In the genomic region with DNA sequence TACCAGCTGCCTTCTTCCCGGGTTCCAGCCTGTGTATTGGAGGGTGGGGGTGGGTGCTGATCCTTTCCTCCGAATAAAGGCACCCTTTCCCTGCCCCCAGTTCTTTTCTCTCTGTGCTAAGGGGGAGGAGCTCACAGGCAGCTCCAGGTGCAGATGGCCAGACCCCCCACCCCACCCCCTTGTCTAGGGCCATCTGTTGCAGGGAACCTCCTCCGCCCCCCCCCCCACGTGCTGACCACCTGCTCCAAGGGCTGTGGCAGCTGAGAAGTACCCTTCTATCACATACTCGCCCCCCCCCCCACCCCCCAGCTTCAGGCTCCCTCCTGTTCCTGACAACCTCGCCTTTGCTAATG, we compare ENCODE assay signal across 8 mouse cellular contexts. TPM values are rescaled to one million over a fixed set of nuclear protein-coding genes. Genes with fewer than 3 reads are reported as not detected.
DNase-seq lines count a peak whose midpoint lies in the region; ATAC-seq and TF ChIP-seq lines count a peak whose summit lies in the region.

No protein-coding gene starts in this region.

- H3K27ac ChIP-seq in heart, embryonic 10.5 days, result peak overlapping the region; percentile 92
- peak overlapping the region; percentile 8 for H3K27ac ChIP-seq in ES-E14 (ENCODE audit: insufficient read depth, low read depth, low read length, poor library complexity, severe bottlenecking)
- H3K27ac ChIP-seq in forebrain, postnatal 0 days (ENCODE audit: low read depth, low read length), result peak overlapping the region; percentile 91
- H3K27ac ChIP-seq in midbrain, embryonic 12.5 days (replicated peaks), result peak overlapping the region; percentile 93

- intact Hi-C loops in heart, postnatal 36 days (cut with DNase I), result loop anchor here (2.0 kb wide), 1 partner anchor 27 kb away; no protein-coding TSS in a partner anchor

- H3K9ac ChIP-seq in ES-E14 (ENCODE audit: insufficient read depth, low read depth, low read length, poor library complexity, severe bottlenecking), result peak overlapping the region; percentile 9; the same call in 1 of the 2 replicates
- no peak overlapping the region for H3K9ac ChIP-seq in forebrain, postnatal 0 days
- peak overlapping the region; percentile 5; the same call in 1 of the 2 replicates for H3K9ac ChIP-seq in midbrain, embryonic 12.5 days (replicated peaks)

- peak overlapping the region; percentile 92 for H3K4me3 ChIP-seq in heart, embryonic 10.5 days
- peak overlapping the region; percentile 50 to 84; a peak in 2 of 4 replicates for H3K4me3 ChIP-seq in ES-E14 (ENCODE audit: insufficient read depth in 1 of 2, low read depth in 1 of 2, low read length in 2 of 2, poor library complexity in 1 of 2, severe bottlenecking in 1 of 2)
- H3K4me3 ChIP-seq in forebrain, postnatal 0 days (ENCODE audit: low read depth, low read length), result peak overlapping the region; percentile 87
- peak overlapping the region; percentile 87 for H3K4me3 ChIP-seq in midbrain, embryonic 12.5 days

- H3K9me3 ChIP-seq in heart, embryonic 10.5 days, result no peaks in the 10 kb centered on the region
- H3K9me3 ChIP-seq in ES-E14 (ENCODE audit: control insufficient read depth, insufficient read depth, low read depth, low read length), result no peaks in the 10 kb centered on the region
- H3K9me3 ChIP-seq in forebrain, postnatal 0 days (ENCODE audit: low read length), result no peaks in the 10 kb centered on the region
- no peaks in the 10 kb centered on the region for H3K9me3 ChIP-seq in midbrain, embryonic 12.5 days

- H3K36me3 ChIP-seq in heart, embryonic 10.5 days, result peaks cover 14% of the 10 kb centered on the region
- peaks cover 4% of the 10 kb centered on the region; the same call in 1 of the 2 replicates for H3K36me3 ChIP-seq in ES-E14 (ENCODE audit: control insufficient read depth, insufficient read depth, low read length, poor library complexity, severe bottlenecking)
- H3K36me3 ChIP-seq in forebrain, postnatal 0 days (ENCODE audit: insufficient read depth), result peaks cover 17% of the 10 kb centered on the region
- peaks cover 15% of the 10 kb centered on the region for H3K36me3 ChIP-seq in midbrain, embryonic 12.5 days

- WGBS in heart, embryonic 10.5 days, result 0% methylated on average over 3 of the region's 6 CpGs
- 2% methylated on average over 4 of the region's 6 CpGs for WGBS in forebrain, postnatal 0 days
- WGBS in midbrain, embryonic 12.5 days, result 0% methylated on average over 3 of the region's 6 CpGs

- no peak for ATAC-seq in forebrain, postnatal 0 days
- peak; percentile 59 for ATAC-seq in midbrain, embryonic 12.5 days (ENCODE audit: low FRiP score, low read depth)

- no peaks in the 10 kb centered on the region for H3K27me3 ChIP-seq in heart, embryonic 10.5 days (ENCODE audit: insufficient read depth, poor library complexity, severe bottlenecking)
- no peaks in the 10 kb centered on the region for H3K27me3 ChIP-seq in forebrain, postnatal 0 days (ENCODE audit: insufficient read depth, low read length)
- H3K27me3 ChIP-seq in midbrain, embryonic 12.5 days, result no peaks in the 10 kb centered on the region

- TF ChIP-seq CTCF in forebrain, postnatal 0 days (IDR thresholded peaks at IDR 0.05; ENCODE audit: low read depth), result no peak

- peak overlapping the region; percentile 81 for H3K4me2 ChIP-seq in forebrain, postnatal 0 days (ENCODE audit: low read depth)
- peak overlapping the region; percentile 88 for H3K4me2 ChIP-seq in midbrain, embryonic 12.5 days (replicated peaks)

- no peak for DNase-seq in heart, embryonic 10.5 days (ENCODE audit: low spot score)
- DNase-seq in heart, postnatal 36 days, result no peak
- DNase-seq in ES-E14 (ENCODE audit: low read depth, low spot score), result no peak
- DNase-seq in forebrain, postnatal 0 days, result no peak
- no peak for DNase-seq in urinary bladder, postnatal 25 days (ENCODE audit: low spot score)
- no peak for DNase-seq in frontal cortex, postnatal 36 days (ENCODE audit: low spot score in 2 of 2)
- DNase-seq in layer of hippocampus, postnatal 10 days (ENCODE audit: low spot score in 2 of 2), result no peak

- in situ Hi-C loops in ES-E14 (cut with MboI; ENCODE audit: low sequenced_read_pairs in 2 of 2, unreplicated experiment in 2 of 2), result no loop called here

- H3K4me1 ChIP-seq in heart, embryonic 10.5 days, result peaks cover 37% of the 10 kb centered on the region
- H3K4me1 ChIP-seq in ES-E14 (ENCODE audit: control insufficient read depth in 2 of 2, insufficient read depth in 2 of 2, low read length in 2 of 2, poor library complexity in 1 of 2), result peaks cover 2 to 8% of the 10 kb centered on the region in 2 experiments; a peak in 2 of 4 replicates
- peaks cover 19% of the 10 kb centered on the region; the same call in 1 of the 2 replicates for H3K4me1 ChIP-seq in forebrain, postnatal 0 days (ENCODE audit: insufficient read depth)
- H3K4me1 ChIP-seq in midbrain, embryonic 12.5 days, result peaks cover 56% of the 10 kb centered on the region

TF ChIP-seq in ES-E14, 5 proteins besides CTCF, POLR2A, EP300 and RAD21:
- TF ChIP-seq ZC3H11A (IDR thresholded peaks at IDR 0.05; ENCODE audit: borderline replicate concordance, low read depth, low read length), result no peak
- TF ChIP-seq MAFK (IDR thresholded peaks at IDR 0.05; ENCODE audit: insufficient read depth, low read depth, low read length), result no peak
- TF ChIP-seq HCFC1 (IDR thresholded peaks at IDR 0.05; ENCODE audit: borderline replicate concordance, insufficient read depth, low read length), result no peak
- TF ChIP-seq CHD2 (IDR thresholded peaks at IDR 0.05; ENCODE audit: low read depth, low read length), result no peak
- no peak for TF ChIP-seq ZNF384 (IDR thresholded peaks at IDR 0.05; ENCODE audit: low read depth, low read length)

RNA-seq across cellular contexts. Expression of a gene that starts 0.4 kb away (rescaled TPM):
- 7.0 and 9.6 TPM in 2 replicates for polyA plus RNA-seq in heart, embryonic 10.5 days (2016; fragmentation: Nextera tagmentation; extraction: Ambion mirVana)
- 1 to 10 TPM; 5.7 to 6.1 TPM for total RNA-seq in heart, postnatal 36 days (2021)
- 11.9 and 14.1 TPM in 2 replicates for total RNA-seq in ES-E14 (2012; rRNA removed)
- total RNA-seq in forebrain, postnatal 0 days (2014; rRNA removed), result 81.6 and 86.4 TPM in 2 replicates
- polyA plus RNA-seq in forebrain, postnatal 0 days (2015; fragmentation: Nextera tagmentation; extraction: Ambion mirVana), result 47.5 and 51.7 TPM in 2 replicates
- 59.8 and 61.2 TPM in 2 replicates for polyA plus RNA-seq in midbrain, embryonic 12.5 days (2016; fragmentation: Nextera tagmentation; extraction: Ambion mirVana)
- 100 to 1,000 TPM; 126 to 127 TPM for total RNA-seq in layer of hippocampus, postnatal 10 days (2021)

RNA-seq across cellular contexts. Expression of a gene that starts 25.0 kb away (rescaled TPM):
- polyA plus RNA-seq in heart, embryonic 10.5 days (2016; fragmentation: Nextera tagmentation; extraction: Ambion mirVana), result 12.3 and 13.9 TPM in 2 replicates
- 10 to 100 TPM in 1 of 2 experiments, 1 to 10 TPM in 1; 8.8 to 11.2 TPM for total RNA-seq in heart, postnatal 36 days (2021)
- 12.8 and 18.3 TPM in 2 replicates for total RNA-seq in ES-E14 (2012; rRNA removed)
- 25.0 and 26.3 TPM in 2 replicates for total RNA-seq in forebrain, postnatal 0 days (2014; rRNA removed)
- 16.5 and 19.1 TPM in 2 replicates for polyA plus RNA-seq in forebrain, postnatal 0 days (2015; fragmentation: Nextera tagmentation; extraction: Ambion mirVana)
- 22.1 and 22.9 TPM in 2 replicates for polyA plus RNA-seq in midbrain, embryonic 12.5 days (2016; fragmentation: Nextera tagmentation; extraction: Ambion mirVana)
- 10 to 100 TPM; 26.9 to 29.5 TPM for total RNA-seq in layer of hippocampus, postnatal 10 days (2021)

RNA-seq across cellular contexts. Expression of a gene that starts 29.4 kb away (rescaled TPM):
- 3.4 and 5.0 TPM in 2 replicates for polyA plus RNA-seq in heart, embryonic 10.5 days (2016; fragmentation: Nextera tagmentation; extraction: Ambion mirVana)
- 1 to 10 TPM; 5.1 to 5.6 TPM for total RNA-seq in heart, postnatal 36 days (2021)
- total RNA-seq in ES-E14 (2012; rRNA removed), result 10.5 and 12.6 TPM in 2 replicates
- 13.6 and 17.6 TPM in 2 replicates for total RNA-seq in forebrain, postnatal 0 days (2014; rRNA removed)
- polyA plus RNA-seq in forebrain, postnatal 0 days (2015; fragmentation: Nextera tagmentation; extraction: Ambion mirVana), result 4.0 and 4.4 TPM in 2 replicates
- polyA plus RNA-seq in midbrain, embryonic 12.5 days (2016; fragmentation: Nextera tagmentation; extraction: Ambion mirVana), result 8.7 and 10.2 TPM in 2 replicates
- 10 to 100 TPM in 1 of 2 experiments, 1 to 10 TPM in 1; 9.5 to 10.8 TPM for total RNA-seq in layer of hippocampus, postnatal 10 days (2021)

Comparison
In these comparisons a context has a peak if more than half of its experiments do, and no peak if none do; other contexts are left out.
1. H3K27ac ChIP-seq: peak in every context shown above with its lines; median percentile 93 in midbrain, embryonic 12.5 days; 92 in heart, embryonic 10.5 days; 91 in forebrain, postnatal 0 days; 8 in ES-E14.